Mouse (Mus musculus): ENCODE data around the gene Nsfl1c.

DNA sequence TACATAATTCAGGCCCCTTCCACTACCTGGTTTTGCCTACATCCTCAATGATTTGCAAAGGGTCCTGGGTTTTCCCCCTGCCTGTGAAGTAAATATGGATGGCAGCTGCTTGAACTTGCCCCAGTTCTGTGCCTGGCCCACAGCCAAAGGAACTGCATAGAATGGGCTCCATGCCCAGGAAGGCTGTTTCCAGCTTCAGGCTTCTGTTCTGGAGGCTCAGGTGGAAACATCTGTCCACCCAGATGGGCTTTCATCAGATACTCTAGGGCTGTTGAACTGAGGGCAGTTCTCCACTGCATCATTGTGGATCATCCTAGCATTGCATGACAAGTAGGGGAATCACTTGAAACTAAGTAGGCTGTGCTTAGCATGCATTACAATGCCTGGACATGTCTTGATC, 18.2 kb downstream of the Nsfl1c start:
- TF ChIP-seq CTCF (IDR thresholded peaks at IDR 0.05; ENCODE audit: low read depth) (no peak), EP300 (IDR thresholded peaks at IDR 0.05; ENCODE audit: low read depth) (no peak)
